Mouse (Mus musculus): ENCODE data around the gene Mgst3. TPM values are rescaled to one million over a fixed set of nuclear protein-coding genes. Genes with fewer than 3 reads are reported as not detected.
A peak's percentile ranks its signal among the peaks of the same experiment; 100 is the strongest.

The Mgst3 gene
- polyA plus RNA-seq, 1 experiment from 2014 or later, result 46.6 TPM

- Histone ChIP-seq H3K4me1 (ENCODE audit: insufficient read depth) (no peaks in the 10 kb centered on the region), H3K27me3 (ENCODE audit: insufficient read depth, low read length) (no peaks in the 10 kb centered on the region), H3K4me3 (ENCODE audit: low read depth, low read length) (no peak overlapping the region), H3K9ac (no peak overlapping the region), H3K9me3 (ENCODE audit: low read depth, low read length) (no peaks in the 10 kb centered on the region), H3K27ac (ENCODE audit: low read depth) (no peak overlapping the region), H3K36me3 (ENCODE audit: insufficient read depth) (no peaks in the 10 kb centered on the region), H3K4me2 (no peak overlapping the region)
- DNase-seq (no peak), ATAC-seq (ENCODE audit: insufficient read depth) (no peak)
- TF ChIP-seq CTCF (IDR thresholded peaks at IDR 0.05; ENCODE audit: low read depth), result no peak
- WGBS, result 83% methylated on average over 7 of the region's 7 CpGs
Observed at GRCm38 (mm10) chr1:167426681-167427080, 33.0 kb upstream of the Mgst3 start.

GRCm38 (mm10) chr1:167425572-167425971 lies 31.9 kb upstream of the Mgst3 start:
- Histone ChIP-seq H3K4me3 (ENCODE audit: low read depth, low read length) (no peak overlapping the region), H3K9ac (no peak overlapping the region), H3K36me3 (ENCODE audit: insufficient read depth) (no peaks in the 10 kb centered on the region), H3K9me3 (ENCODE audit: low read depth, low read length) (no peaks in the 10 kb centered on the region), H3K4me2 (no peak overlapping the region), H3K27me3 (ENCODE audit: insufficient read depth, low read length) (no peaks in the 10 kb centered on the region), H3K27ac (ENCODE audit: low read depth) (no peak overlapping the region), H3K4me1 (ENCODE audit: insufficient read depth) (no peaks in the 10 kb centered on the region)
- DNase-seq (no peak), ATAC-seq (ENCODE audit: insufficient read depth) (no peak)
- 70% methylated on average over 5 of the region's 5 CpGs for WGBS
- no peak for TF ChIP-seq CTCF (IDR thresholded peaks at IDR 0.05; ENCODE audit: low read depth)

GRCm38 (mm10) chr1:167422501-167423240 lies 29.0 kb upstream of the Mgst3 start:
- H3K9ac ChIP-seq, result no peak overlapping the region
- H3K9me3 ChIP-seq (ENCODE audit: low read depth, low read length), result no peaks in the 10 kb centered on the region
- H3K4me3 ChIP-seq (ENCODE audit: low read depth, low read length), result no peak overlapping the region
- H3K27me3 ChIP-seq (ENCODE audit: insufficient read depth, low read length), result no peaks in the 10 kb centered on the region
- TF ChIP-seq CTCF (IDR thresholded peaks at IDR 0.05; ENCODE audit: low read depth), result no peak
- WGBS, result 72% methylated on average over 11 of the region's 11 CpGs
- H3K36me3 ChIP-seq (ENCODE audit: insufficient read depth), result no peaks in the 10 kb centered on the region
- no peak overlapping the region for H3K4me2 ChIP-seq
- H3K4me1 ChIP-seq (ENCODE audit: insufficient read depth), result no peaks in the 10 kb centered on the region
- DNase-seq, result no peak
- H3K27ac ChIP-seq (ENCODE audit: low read depth), result no peak overlapping the region
- ATAC-seq (ENCODE audit: insufficient read depth), result no peak

GRCm38 (mm10) chr1:167414846-167415245 lies 21.2 kb upstream of the Mgst3 start:
- Histone ChIP-seq H3K4me1 (ENCODE audit: insufficient read depth) (no peaks in the 10 kb centered on the region), H3K9ac (no peak overlapping the region), H3K4me3 (ENCODE audit: low read depth, low read length) (no peak overlapping the region), H3K4me2 (no peak overlapping the region), H3K9me3 (ENCODE audit: low read depth, low read length) (no peaks in the 10 kb centered on the region), H3K27ac (ENCODE audit: low read depth) (no peak overlapping the region), H3K36me3 (ENCODE audit: insufficient read depth) (no peaks in the 10 kb centered on the region), H3K27me3 (ENCODE audit: insufficient read depth, low read length) (no peaks in the 10 kb centered on the region)
- peak; percentile 93 for DNase-seq
- 3% methylated on average over 7 of the region's 7 CpGs for WGBS
- ATAC-seq (ENCODE audit: insufficient read depth), result no peak
- TF ChIP-seq CTCF (IDR thresholded peaks at IDR 0.05; ENCODE audit: low read depth), result peak; percentile 95

DNA sequence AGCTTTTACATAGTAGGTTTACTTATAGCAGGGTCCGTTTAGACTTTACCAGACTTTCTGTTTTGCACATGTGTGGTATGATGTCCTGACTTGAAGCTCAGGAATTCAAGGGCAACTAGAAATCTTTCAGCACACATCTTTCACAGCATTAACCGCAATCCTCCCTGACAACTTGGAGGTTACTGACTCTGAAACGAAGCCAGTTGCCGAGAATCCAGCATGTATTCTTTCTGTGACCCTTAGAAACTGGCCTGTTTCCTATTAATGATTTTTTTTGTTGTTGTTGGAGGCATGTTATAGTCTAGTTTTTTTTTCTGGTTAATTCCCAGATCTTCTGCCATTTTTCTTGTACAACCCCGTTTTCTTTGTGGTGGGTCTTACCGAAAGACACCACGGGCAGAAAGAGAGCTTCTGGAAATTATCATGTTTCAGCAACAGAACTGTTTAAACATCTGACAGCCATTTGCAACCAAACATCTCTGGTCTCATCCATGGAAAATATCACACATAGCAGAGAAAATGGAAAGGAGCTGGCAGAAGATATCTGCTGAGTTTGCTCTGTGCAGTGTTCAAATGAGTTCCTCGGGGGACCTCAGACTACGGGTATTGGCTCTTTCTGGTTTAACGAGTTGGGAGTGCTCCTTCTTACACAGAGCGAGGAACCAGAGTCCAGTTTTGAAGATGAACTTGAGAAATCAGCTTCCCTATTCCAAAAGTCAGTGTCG lies 18.5 kb upstream of the Mgst3 start:
- no peaks in the 10 kb centered on the region for H3K36me3 ChIP-seq (ENCODE audit: insufficient read depth)
- TF ChIP-seq CTCF (IDR thresholded peaks at IDR 0.05; ENCODE audit: low read depth), result no peak
- ATAC-seq (ENCODE audit: insufficient read depth) (no peak), DNase-seq (no peak)
- H3K9ac ChIP-seq, result no peak overlapping the region
- 62% methylated on average over 12 of the region's 12 CpGs for WGBS
- 0 out of 2 replicates have a peak, but pooled peaks cover 4% of the 10 kb centered on the region for H3K27me3 ChIP-seq (ENCODE audit: insufficient read depth, low read length)
- H3K9me3 ChIP-seq (ENCODE audit: low read depth, low read length), result no peaks in the 10 kb centered on the region
- no peak overlapping the region for H3K4me3 ChIP-seq (ENCODE audit: low read depth, low read length)
- H3K27ac ChIP-seq (ENCODE audit: low read depth), result no peak overlapping the region
- H3K4me1 ChIP-seq (ENCODE audit: insufficient read depth), result no peaks in the 10 kb centered on the region
- no peak overlapping the region for H3K4me2 ChIP-seq

DNA sequence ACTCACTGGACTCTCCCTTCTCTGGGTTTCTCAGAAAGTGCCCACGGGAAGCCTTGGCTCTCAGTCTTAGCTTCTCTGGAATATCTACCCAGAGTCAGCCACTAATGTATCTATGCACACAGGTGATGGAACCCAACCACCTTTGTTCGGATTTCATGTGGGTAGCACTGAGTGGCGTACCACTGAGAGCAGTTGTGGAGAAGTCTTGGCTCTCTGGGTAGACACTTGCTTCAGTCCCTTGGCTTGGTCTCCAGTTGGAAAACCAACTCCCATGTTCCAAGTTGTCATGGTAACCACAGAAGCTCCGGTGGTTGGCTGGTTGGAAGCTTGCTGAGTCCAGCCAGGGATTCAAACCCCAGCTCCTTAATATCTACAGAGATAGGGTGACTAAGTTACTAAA lies 16.0 kb upstream of the Mgst3 start:
- Histone ChIP-seq H3K27me3 (ENCODE audit: insufficient read depth, low read length) (0 out of 2 replicates have a peak, but pooled peaks cover 4% of the 10 kb centered on the region), H3K27ac (ENCODE audit: low read depth) (no peak overlapping the region), H3K4me2 (no peak overlapping the region), H3K4me1 (ENCODE audit: insufficient read depth) (no peaks in the 10 kb centered on the region), H3K9ac (no peak overlapping the region), H3K36me3 (ENCODE audit: insufficient read depth) (no peaks in the 10 kb centered on the region), H3K4me3 (ENCODE audit: low read depth, low read length) (no peak overlapping the region), H3K9me3 (ENCODE audit: low read depth, low read length) (no peaks in the 10 kb centered on the region)
- no peak for DNase-seq
- 75% methylated on average over 4 of the region's 4 CpGs for WGBS
- no peak for ATAC-seq (ENCODE audit: insufficient read depth)
- no peak for TF ChIP-seq CTCF (IDR thresholded peaks at IDR 0.05; ENCODE audit: low read depth)

DNA sequence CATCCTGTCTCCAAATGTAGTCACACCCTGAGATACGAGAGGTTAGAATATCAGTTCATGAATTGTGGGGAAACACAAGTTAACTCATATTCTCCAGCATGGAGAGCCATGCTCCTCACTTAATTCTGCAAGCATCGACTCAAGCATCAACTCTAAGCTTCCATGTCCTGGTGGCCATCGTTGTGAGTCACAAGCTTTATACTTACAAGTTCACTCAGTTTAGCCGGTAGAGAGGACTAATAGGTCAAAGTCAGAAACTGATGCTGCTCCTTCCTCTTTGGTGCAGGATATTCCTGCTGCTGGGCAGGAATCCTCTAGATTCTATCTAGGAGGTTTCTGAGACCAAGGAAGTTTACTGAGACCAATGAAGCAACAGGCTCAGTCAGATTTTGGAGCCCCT lies 11.6 kb upstream of the Mgst3 start:
- no peak overlapping the region for H3K9ac ChIP-seq
- no peaks in the 10 kb centered on the region for H3K4me1 ChIP-seq (ENCODE audit: insufficient read depth)
- TF ChIP-seq CTCF (IDR thresholded peaks at IDR 0.05; ENCODE audit: low read depth), result no peak
- H3K36me3 ChIP-seq (ENCODE audit: insufficient read depth), result no peaks in the 10 kb centered on the region
- no peak overlapping the region for H3K4me3 ChIP-seq (ENCODE audit: low read depth, low read length)
- ATAC-seq (ENCODE audit: insufficient read depth) (no peak), DNase-seq (no peak)
- 0 out of 2 replicates have a peak, but pooled peaks cover 4% of the 10 kb centered on the region for H3K27me3 ChIP-seq (ENCODE audit: insufficient read depth, low read length)
- 77% methylated on average over 4 of the region's 4 CpGs for WGBS
- H3K4me2 ChIP-seq, result no peak overlapping the region
- H3K27ac ChIP-seq (ENCODE audit: low read depth), result no peak overlapping the region
- no peaks in the 10 kb centered on the region for H3K9me3 ChIP-seq (ENCODE audit: low read depth, low read length)

All from lung, embryonic 14.5 days (tissue).